Mouse (Mus musculus) bone marrow, adult 2 months (tissue): ENCODE measurements around the gene Clip4.

Experiments used
- CTCF ChIP-seq: fragments of 200-500 bp; IDR thresholded peaks from 2 replicates; pipeline ENCODE4 v1.5.1; 2011; ENCODE audit warnings: low read length, control low read depth; ENCODE audit not compliant: control insufficient read depth, insufficient read depth
- POLR2A ChIP-seq: fragments of 200-500 bp; IDR thresholded peaks from 2 replicates; pipeline ENCODE4 v1.6.1; 2011; ENCODE audit warnings: low read depth, mild to moderate bottlenecking, control low read depth, low read length, borderline replicate concordance; ENCODE audit not compliant: control insufficient read depth

- TF ChIP-seq POLR2A (no peak), CTCF (no peak)
Measured at GRCm38 (mm10) chr17:71823622-71824306, 55.5 kb downstream of the Clip4 start.
